Mouse (Mus musculus) kidney, adult 18-20 months (tissue): ENCODE results near the gene Mrpl49.
"Not testable (repeated sequence)": the region's sequence is repeated elsewhere in the genome, so short reads cannot be mapped to it uniquely, and the experiment has no call there.

Experiments used
- DNase-seq: peaks from one replicate; pipeline ENCODE4 v3.0.0; 2021

The Mrpl49 gene

DNA sequence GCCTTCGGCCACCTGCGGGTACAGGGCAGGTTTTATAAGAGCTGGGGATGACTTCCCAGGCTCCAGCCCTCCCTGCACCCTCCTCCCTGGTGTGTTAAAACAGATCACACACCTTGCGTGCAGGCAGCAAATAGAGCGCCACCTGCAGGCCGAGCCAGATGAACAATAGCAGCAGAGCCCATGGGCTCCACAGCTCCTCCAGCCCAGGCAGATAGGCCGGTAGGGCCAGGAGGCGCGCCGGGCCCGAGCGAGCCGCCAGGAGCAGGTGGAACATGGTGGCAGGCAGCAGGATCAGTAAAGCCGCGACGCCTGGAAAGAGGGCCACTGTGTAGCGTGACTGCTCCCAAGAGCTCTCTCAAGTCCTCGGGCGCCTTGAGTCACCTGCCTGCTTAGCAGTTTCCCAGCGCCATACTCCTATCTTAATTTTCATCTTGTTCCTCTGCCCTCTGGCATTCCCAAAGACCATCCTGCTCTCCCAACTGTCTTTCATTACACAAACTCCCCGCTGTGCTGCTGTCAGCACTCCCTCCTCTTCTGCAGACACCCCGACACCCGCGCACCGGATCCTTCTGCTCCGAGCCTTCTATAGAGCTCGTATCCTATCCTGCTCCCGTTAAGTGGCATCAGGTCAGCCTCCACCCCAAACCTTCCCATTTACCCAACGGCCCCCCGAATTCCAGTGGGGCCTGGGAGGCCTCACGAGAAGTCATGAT lies 9.6 kb upstream of the Mrpl49 start:
- peak; percentile 81 for DNase-seq

GRCm38 (mm10) chr19:6066571-6066970 lies 9.0 kb upstream of the Mrpl49 start:
- DNase-seq: no peak

- DNase-seq: no peak
Measured at GRCm38 (mm10) chr19:6063081-6063480, 5.5 kb upstream of the Mrpl49 start.

DNA sequence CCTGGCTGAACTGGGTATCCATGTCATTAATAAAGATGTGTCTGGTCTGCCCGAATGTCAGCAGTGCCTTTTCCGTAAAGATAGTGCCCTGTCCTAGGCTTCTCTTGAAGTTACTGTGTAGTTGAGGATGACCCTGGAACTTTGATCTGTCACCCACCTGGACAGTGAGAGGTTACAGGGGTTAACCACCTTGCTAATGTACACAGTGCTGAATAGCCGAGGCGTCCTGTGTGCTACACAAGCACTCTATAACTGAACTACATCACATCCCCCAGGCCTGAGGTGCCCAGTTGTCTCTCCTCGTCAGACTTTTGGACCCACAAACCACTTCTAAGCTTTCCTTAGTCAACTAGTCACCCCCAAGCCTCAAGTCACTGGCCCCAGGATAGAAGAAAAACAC lies 4.8 kb upstream of the Mrpl49 start:
- no peak for DNase-seq

DNA sequence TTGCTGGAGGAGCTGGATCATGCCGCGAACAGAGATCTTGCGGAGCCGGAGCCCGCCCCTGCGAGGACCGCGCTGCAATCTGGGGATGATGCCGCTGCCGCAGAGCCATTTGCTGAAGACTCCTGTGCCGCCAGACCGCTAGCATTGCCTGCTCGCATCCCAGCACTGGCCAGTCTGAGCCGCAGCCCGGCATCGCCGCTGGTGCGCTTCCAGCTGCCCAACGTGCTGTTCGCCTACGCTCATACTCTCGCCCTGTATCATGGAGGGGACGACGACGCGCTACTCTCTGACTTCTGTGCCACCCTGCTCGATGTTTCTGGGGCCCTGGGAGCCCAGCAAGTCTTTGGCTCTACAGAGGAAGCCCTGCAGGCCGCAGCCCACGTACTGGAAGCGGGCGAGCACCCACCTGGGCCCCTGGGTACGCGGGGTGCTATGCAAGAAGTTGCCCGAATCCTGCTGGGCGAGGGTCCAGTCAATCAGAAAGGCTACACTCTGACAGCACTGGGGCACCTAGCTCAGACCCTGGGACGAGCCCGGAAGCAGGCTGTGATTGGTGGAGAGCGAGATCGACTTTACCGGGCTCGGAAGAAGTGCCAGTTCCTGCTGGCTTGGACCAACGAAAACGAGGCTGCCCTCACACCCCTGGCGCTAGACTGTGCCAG lies 4.2 kb upstream of the Mrpl49 start:
- DNase-seq: peak; percentile 42

DNA sequence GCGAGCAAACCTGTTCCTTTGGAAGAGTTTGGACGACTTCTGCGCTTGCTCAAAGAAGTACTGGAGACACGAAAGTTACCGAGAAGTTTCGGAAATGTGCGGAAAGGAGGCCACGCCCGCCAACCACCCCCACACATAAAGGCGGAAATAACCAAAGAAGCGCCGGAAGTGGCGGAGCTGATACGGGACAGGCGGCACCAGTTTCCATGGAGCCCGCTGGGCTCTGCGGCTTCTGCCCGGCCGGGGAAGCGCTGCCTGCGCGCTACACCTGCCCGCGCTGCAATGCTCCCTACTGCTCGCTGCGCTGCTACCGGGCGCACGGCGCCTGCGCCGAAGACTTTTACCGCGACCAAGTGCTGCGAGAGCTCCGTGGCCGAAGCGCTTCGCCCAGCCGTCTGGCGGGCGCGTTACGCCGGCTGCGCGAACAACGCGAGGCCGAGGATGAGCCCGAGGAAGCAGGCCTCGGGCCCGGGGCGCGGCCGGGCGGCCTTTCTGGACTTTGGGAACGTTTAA lies 3.5 kb upstream of the Mrpl49 start, which contains the start of gene Znhit2:
Gene Znhit2 (plus strand): TSS at position 172 of the 513 bp plus-strand sequence.
- peak; percentile 96 for DNase-seq

- no peak for DNase-seq
Measured at GRCm38 (mm10) chr19:6058966-6059365, 1.4 kb upstream of the Mrpl49 start.

GRCm38 (mm10) chr19:6058513-6058912 lies 928 bp upstream of the Mrpl49 start:
- no peak for DNase-seq

DNA sequence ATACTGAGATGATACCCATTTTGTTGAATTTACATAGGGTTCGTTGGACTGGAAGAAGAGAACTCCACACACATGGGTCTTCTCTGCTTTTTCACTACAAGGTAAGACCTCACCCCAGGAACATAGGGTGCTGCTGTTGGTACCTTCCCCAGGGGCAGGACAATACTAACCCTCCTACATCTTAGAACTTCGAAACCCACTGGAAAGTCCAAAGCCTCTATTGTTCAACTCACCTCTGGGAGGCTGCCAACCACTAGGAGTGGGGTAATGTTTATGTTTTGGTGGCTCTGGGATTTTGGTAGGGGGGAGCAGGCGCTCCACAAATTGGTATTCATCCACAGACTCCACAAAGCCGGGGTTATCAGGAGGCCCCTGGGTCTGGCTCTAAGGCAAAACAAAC lies 889 bp downstream of the Mrpl49 start:
- no peak for DNase-seq

GRCm38 (mm10) chr19:6054296-6054695 lies 3.3 kb downstream of the Mrpl49 start:
- DNase-seq: no peak

DNA sequence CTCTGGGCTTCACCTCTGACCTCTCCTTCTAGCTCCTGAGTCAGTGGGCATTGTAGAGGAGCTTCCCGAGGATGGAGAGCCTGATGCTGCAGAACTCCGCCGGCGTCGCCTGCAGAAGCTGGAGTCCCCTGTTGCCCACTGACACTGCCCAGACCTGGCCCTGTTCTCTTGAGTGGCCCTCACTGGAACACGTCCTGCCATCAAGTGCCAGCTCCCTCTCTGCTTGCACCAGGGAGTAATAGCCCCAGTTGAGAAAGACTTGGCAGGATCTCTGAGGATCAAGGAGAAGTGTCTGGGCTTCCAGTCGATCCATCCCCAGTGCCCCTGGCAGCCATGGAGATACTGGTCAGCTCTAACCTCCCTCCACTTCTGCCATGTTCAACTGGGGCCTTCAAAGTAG lies 5.1 kb downstream of the Mrpl49 start:
- no peak for DNase-seq

GRCm38 (mm10) chr19:6048681-6049410 lies 8.7 kb downstream of the Mrpl49 start:
- no peak for DNase-seq

DNA sequence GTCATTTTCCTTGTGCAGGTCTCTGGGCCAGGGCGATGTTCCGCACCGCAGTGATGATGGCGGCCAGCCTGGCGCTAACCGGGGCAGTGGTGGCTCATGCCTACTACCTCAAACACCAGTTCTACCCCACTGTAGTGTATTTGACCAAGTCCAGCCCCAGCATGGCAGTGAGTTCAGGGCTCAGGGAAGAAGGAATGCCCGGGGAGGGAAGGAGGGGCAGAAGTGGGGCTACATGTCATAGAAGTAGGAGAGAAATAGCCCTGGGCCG lies 9.8 kb downstream of the Mrpl49 start:
- no peak for DNase-seq

- DNase-seq: no peak
Measured at GRCm38 (mm10) chr19:6047154-6047898, 10.3 kb downstream of the Mrpl49 start.

DNA sequence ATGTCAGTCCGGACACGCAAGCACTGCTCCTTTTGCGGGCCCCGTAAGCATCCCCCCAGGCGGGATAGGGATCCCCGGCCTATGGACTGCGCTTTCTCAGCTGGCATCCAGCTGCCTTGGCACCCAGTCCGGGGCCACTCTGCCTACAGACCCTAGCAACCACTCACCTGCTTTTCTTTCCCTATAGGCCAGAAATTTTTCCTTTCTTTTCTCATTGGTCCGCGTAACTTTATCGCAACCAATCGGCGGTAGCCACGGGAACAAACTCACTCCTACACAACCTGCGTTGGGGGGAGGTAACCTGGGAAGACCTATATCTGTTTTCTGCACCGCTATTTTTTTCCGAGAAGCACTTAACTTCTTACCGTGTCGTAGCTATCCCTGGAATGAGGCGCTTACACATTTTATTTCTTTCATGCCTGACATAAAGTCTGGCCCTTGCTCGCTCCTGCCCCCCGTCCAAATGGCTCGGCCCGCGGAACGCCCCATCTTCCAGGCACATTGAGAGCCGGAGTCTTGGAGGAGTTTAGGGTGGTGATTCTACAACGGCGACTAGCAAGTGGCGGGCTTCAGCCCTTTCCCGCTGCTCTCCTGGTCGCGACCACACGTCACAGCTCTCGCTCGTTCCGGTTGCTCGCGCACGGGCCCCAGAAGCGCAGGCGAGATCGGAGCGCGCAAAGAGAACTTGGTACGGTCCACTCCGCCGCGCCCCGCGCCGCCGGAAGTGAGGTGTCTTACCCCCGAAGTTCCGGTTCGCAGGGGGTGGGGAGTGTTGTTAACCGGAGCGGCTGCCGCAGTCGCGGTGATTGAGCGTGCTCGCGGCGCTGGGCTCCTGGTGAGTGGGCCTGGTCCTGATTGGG lies 11.1 kb downstream of the Mrpl49 start, which contains the start of gene Syvn1:
Gene Syvn1 (plus strand): TSS at position 283 of the 860 bp plus-strand sequence.
- DNase-seq: peak; percentile 94

DNA sequence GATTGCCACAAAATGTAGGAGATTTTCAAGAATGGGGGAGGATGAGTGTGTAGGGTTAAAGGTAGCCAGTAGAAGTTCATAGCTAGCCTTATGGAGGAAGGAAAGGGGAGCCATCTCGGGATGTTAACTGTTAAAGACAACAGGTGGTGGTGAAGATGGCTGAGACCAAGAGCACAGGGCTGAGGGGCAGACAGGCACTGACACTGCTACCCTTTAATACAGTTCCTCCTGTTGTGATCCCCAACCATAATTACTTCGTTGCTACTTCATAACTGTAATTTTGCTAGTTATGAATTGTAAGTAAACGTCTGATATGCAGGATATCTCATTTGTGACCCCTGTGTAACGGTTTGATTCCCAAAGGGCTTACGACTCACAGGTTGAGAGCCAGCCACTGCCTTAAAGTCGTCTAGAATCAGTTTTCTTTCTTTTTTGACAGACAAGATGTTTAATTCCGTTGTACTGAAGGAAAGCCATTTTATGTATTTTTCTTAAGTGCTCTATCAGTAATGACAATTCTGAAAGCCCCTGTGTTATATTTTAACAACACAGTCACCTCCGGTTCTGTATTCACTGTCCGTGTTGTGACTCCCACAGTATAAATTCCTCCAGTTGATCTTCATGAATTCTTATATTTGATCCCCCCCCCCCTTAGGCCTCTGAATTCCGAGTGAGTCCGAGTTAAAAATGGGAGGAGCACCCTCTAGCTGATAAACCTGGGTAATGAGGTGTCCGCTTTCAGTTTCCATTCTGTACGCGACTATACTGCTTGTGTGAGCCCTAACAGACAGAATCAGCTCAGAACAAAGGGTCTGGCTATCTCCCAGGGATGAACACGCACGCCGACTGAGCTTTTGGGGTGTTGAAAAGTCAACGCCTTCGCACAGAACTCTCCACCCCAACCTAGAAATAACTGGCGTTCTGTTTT lies 12.0 kb downstream of the Mrpl49 start:
- DNase-seq: no peak

DNA sequence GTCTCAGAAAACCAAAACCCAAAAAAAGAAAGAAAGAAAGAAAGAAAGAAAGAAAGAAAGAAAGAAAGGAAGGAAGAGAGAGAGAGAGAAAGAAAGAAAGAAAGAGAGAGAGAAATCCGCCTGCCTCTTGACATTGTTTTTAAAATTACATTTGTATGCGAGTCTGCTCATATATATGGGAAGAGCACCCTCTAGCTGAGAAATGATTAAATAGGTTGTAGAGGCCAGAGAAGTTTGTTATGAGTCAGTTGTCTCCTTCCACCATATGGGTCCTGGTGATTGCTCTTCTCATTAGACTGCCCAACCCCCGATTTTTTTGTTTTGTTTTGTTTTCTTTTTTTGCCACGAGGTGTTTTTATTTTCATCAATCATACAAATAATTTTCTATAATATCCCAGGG lies 13.5 kb downstream of the Mrpl49 start:
- DNase-seq: not testable (repeated sequence)

- DNase-seq: no peak
Measured at GRCm38 (mm10) chr19:6042293-6042692, 15.3 kb downstream of the Mrpl49 start.

- DNase-seq: no peak
Measured at GRCm38 (mm10) chr19:6040002-6040401, 17.6 kb downstream of the Mrpl49 start.

GRCm38 (mm10) chr19:6038326-6038725 lies 19.3 kb downstream of the Mrpl49 start:
- no peak for DNase-seq

DNA sequence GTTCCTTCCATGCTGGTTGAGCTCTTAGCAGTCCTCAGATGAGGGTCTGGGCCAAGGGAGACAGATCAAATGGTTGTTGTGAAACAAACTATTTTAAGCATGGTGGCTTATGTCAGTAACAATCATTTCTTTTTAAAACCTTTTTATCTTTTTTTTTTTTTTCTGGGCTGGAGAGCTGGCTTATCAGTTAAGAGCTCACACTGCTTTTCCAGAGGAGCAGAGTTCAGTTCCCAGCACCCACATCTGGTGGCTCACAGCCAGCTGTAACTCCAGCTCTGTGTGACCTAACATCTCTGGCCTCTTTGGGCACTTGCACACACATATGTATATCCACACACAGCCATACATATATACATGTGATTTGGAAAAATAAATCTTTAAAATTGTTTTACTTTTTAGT lies 19.9 kb downstream of the Mrpl49 start:
- no peak for DNase-seq
